Mouse (Mus musculus) G1E (cell line): ENCODE data around the gene Mcrip2. TPM values are rescaled to one million over a fixed set of nuclear protein-coding genes. Genes with fewer than 3 reads are reported as not detected.
A peak's percentile ranks its signal among the peaks of the same experiment; 100 is the strongest.

Experiments
- ATAC-seq: 2 replicates; pipeline ENCODE4 v1.8.0; 2016; ENCODE audit warnings: mild to moderate bottlenecking; ENCODE audit not compliant: insufficient number of reproducible peaks, poor library complexity, low FRiP score, severe bottlenecking; ENCODE audit errors: extremely low read depth
- DNase-seq: peaks from one replicate; pipeline ENCODE4 v3.0.0; 2012; ENCODE audit warnings: low spot score
- H3K27me3 ChIP-seq: 2 replicates; pipeline ENCODE4 v1.6.1; 2012; ENCODE audit warnings: mild to moderate bottlenecking, low read length, inconsistent platforms; ENCODE audit not compliant: insufficient read depth
- H3K36me3 ChIP-seq: replicated peaks from 2 replicates; pipeline ENCODE3; 2012; ENCODE audit warnings: mild to moderate bottlenecking, inconsistent platforms
- H3K4me1 ChIP-seq: 2 replicates; pipeline ENCODE4 v1.6.1; 2012; ENCODE audit warnings: low read depth, low read length, inconsistent platforms, mixed read lengths; ENCODE audit not compliant: insufficient read depth
- H3K4me3 ChIP-seq: 2 replicates; pipeline ENCODE4 v1.5.1; 2012; ENCODE audit warnings: low read depth, mild to moderate bottlenecking, inconsistent platforms, low read length, moderate library complexity, mixed read lengths
- H3K9me3 ChIP-seq: replicated peaks from 2 replicates; pipeline ENCODE4 v1.6.1; 2012; ENCODE audit warnings: inconsistent platforms
- CTCF ChIP-seq: IDR thresholded peaks from 2 replicates; pipeline ENCODE4 v1.5.1; 2012; ENCODE audit warnings: low read depth, low read length, inconsistent platforms, mixed read lengths
- GATA1 ChIP-seq: IDR thresholded peaks from 2 replicates; pipeline ENCODE4 v1.6.1; 2012; ENCODE audit warnings: borderline replicate concordance, low read length, inconsistent platforms, mixed read lengths
- GATA2 ChIP-seq: IDR thresholded peaks from 2 replicates; pipeline ENCODE4 v1.6.1; 2012; ENCODE audit warnings: low read depth, low read length, inconsistent platforms, borderline replicate concordance
- POLR2AphosphoS5 ChIP-seq: IDR thresholded peaks from 2 replicates; pipeline ENCODE4 v1.6.1; 2012; ENCODE audit warnings: low read depth, low read length, inconsistent platforms; ENCODE audit not compliant: insufficient replicate concordance
- TAL1 ChIP-seq: conservative IDR thresholded peaks from 2 replicates; pipeline ENCODE4 v1.6.1; 2012; ENCODE audit warnings: low read depth, low read length, inconsistent platforms, mixed read lengths
- polyA plus RNA-seq: library from polyadenylated mRNA; stranded (reverse); fragments of >175 nt; gene quantifications from 2 replicates; pipeline ENCODE4 v1.2.3, GENCODE M21; 2012
- total RNA-seq, 2 experiments: library from RNA; stranded (forward) in 1 of 2; stranded (reverse) in 1 of 2; fragments of 200-1000 nt in 1 of 2; fragments of >200 nt in 1 of 2; fragmentation: Nextera tagmentation in 1 of 2; gene quantifications; 2 replicates each; pipeline ENCODE4 v1.2.3; 2014 to 2017

Gene Mcrip2
- total and polyA plus RNA-seq, 3 experiments, result 4.4 to 77.6 (median 8.7) TPM

DNA sequence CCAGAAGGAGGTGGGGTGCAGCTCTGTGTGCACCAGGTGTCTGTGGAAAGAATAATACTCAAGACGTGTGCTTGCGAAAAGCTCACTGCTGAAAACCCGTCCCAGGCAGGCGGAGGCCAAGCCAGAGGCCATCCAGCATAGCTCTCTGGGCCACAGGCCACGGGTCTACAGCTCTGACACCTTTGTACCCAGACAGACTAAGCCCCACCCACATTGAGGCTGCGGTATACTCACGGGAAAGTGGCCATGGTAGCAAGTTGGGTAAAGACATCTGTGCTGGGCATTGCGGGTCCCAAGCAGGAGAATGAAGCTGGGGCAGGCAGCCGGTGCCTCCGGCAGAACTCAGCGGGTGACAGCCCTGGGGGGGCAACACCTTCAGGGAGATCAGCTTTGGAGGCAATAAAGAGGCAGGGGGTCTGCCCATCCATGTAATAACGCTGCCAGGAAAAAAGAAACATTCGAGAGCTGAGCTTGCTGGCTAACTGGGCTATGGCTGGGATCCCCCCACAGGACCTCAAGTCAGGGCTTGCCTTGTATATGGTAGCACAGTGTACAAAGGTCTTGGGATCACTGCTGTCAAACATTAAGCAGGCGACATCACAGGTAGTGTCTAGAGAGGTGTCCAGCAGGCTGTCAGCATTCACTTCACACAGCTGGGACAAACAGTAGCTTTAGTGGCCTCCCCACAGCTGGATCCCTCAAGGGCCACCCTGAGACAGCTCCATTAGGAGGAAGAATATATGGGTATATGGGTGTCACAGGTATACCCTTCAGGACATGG lies 28.9 kb downstream of the Mcrip2 start:
- H3K27me3 ChIP-seq, result no peaks in the 10 kb centered on the region
- no peak for TF ChIP-seq GATA2
- TF ChIP-seq POLR2AphosphoS5, result no peak
- TF ChIP-seq CTCF, result no peak
- no peak for TF ChIP-seq TAL1
- TF ChIP-seq GATA1, result no peak
- ATAC-seq (no peak), DNase-seq (no peak)
- H3K4me3 ChIP-seq, result peak overlapping the region; percentile 11; the same call in 1 of the 2 replicates
- H3K36me3 ChIP-seq, result peaks cover 86% of the 10 kb centered on the region
- peaks cover 89% of the 10 kb centered on the region for H3K4me1 ChIP-seq
- no peaks in the 10 kb centered on the region for H3K9me3 ChIP-seq

DNA sequence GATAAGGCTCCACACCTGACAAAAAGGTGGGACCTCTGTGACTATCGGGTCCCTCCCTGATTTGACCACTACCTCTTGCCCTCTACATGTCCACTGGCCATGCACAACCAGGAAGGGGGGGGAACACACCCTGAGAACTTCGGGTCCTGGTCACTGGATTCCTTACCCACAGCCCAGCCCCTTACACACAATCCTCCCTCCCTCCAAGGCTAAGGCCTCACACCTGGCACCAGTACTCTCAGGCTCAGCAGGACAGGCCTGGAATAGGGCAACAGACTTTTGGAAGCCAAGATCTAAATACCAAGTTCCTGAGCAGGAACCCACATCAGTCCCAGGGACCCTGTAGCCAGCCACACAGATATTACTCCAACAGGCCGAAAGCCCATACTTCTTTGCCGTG lies 29.7 kb downstream of the Mcrip2 start:
- Histone ChIP-seq H3K4me3 (no peak overlapping the region), H3K27me3 (no peaks in the 10 kb centered on the region), H3K9me3 (no peaks in the 10 kb centered on the region), H3K36me3 (peaks cover 94% of the 10 kb centered on the region), H3K4me1 (peaks cover 93% of the 10 kb centered on the region)
- ATAC-seq, result no peak
- DNase-seq, result no peak
- TF ChIP-seq GATA1 (no peak), GATA2 (no peak), CTCF (no peak), POLR2AphosphoS5 (no peak), TAL1 (no peak)

DNA sequence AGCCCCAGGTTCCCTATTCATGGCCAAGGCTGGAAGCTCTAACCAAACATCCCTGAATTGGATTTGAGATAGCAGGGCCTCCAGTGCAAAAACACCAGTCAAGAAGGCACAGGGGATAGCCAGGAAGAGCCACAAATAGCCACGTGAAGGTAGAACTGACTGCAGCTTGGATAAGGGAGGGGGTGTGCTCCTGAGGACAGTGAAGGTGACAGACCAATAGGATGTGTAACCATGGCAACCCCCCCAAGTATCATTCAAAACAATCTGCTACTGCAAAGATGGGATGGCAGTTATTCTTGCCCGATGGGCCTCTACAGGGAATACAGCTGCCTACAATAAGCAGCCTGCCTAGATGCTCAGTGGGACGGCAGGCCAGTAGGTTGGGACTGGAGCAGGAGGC lies 31.0 kb downstream of the Mcrip2 start:
- peaks cover 88% of the 10 kb centered on the region for H3K36me3 ChIP-seq

GRCm38 (mm10) chr17:25837076-25837410 lies 31.5 kb downstream of the Mcrip2 start, which contains the start of gene Rhbdl1:
TSS of gene Rhbdl1 (minus strand) at chr17:25837295.
- Histone ChIP-seq H3K4me3 (peak within 1 kb of the TSS; percentile 20; the same call in 1 of the 2 replicates), H3K27me3 (no peaks in the 10 kb centered on the region), H3K4me1 (peaks cover 83% of the 10 kb centered on the region), H3K36me3 (peaks cover 84% of the 10 kb centered on the region), H3K9me3 (no peaks in the 10 kb centered on the region)
- no peak for DNase-seq
- ATAC-seq, result no peak
- TF ChIP-seq TAL1 (no peak), GATA2 (no peak), GATA1 (no peak), CTCF (no peak), POLR2AphosphoS5 (0 out of 2 replicates have a peak, but pooled peaks have one; percentile 41)

More for the DNA sequence above, 31.0 kb downstream of the Mcrip2 start:
- ATAC-seq, result no peak
- DNase-seq, result no peak
- Histone ChIP-seq H3K27me3 (no peaks in the 10 kb centered on the region), H3K9me3 (no peaks in the 10 kb centered on the region), H3K4me3 (no peak overlapping the region), H3K4me1 (peaks cover 86% of the 10 kb centered on the region)
- TF ChIP-seq CTCF (no peak), GATA2 (no peak), POLR2AphosphoS5 (no peak; the same call in 1 of the 2 replicates), GATA1 (no peak), TAL1 (no peak)

GRCm38 (mm10) chr17:25836397-25837075 lies 32.0 kb downstream of the Mcrip2 start:
- Histone ChIP-seq H3K4me1 (peaks cover 83% of the 10 kb centered on the region), H3K36me3 (peaks cover 84% of the 10 kb centered on the region)
- DNase-seq, result no peak

DNA sequence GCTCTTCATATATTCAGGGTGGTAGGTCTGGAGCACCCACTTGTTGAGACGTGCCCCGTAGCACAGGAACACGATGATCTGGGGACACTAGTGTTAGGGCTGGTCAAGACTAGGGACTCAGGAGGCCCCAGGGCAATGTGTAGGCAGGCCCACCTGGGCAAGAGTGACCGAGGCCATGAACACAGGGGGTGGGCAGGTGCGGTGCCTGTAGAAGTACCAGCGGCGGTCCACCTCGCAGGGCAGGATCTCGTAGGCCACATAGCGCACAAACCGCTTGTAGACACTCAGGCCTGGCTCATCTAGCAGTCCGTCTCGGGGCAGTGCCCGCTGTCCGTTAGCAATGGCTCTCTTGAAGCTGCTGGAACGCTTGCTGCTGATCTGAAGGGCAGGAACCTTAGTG lies 32.7 kb downstream of the Mcrip2 start:
- H3K36me3 ChIP-seq, result peaks cover 84% of the 10 kb centered on the region

More at GRCm38 (mm10) chr17:25836397-25837075, 32.0 kb downstream of the Mcrip2 start:
- TF ChIP-seq CTCF (no peak), TAL1 (no peak), GATA1 (no peak), POLR2AphosphoS5 (no peak)
- Histone ChIP-seq H3K4me3 (peak overlapping the region; percentile 5; the same call in 1 of the 2 replicates), H3K27me3 (no peaks in the 10 kb centered on the region), H3K9me3 (no peaks in the 10 kb centered on the region)
- no peak for ATAC-seq

More for the DNA sequence above, 32.7 kb downstream of the Mcrip2 start:
- peak overlapping the region; percentile 81; the same call in 1 of the 2 replicates for H3K4me3 ChIP-seq
- TF ChIP-seq TAL1 (no peak), GATA2 (no peak), CTCF (no peak), POLR2AphosphoS5 (no peak), GATA1 (no peak)
- peaks cover 83% of the 10 kb centered on the region for H3K4me1 ChIP-seq
- H3K27me3 ChIP-seq, result no peaks in the 10 kb centered on the region
- no peaks in the 10 kb centered on the region for H3K9me3 ChIP-seq
- DNase-seq, result no peak
- ATAC-seq, result no peak
